Mouse (Mus musculus): Measurements from ENCODE around the gene Ndufaf5. TPM values are rescaled to one million over a fixed set of nuclear protein-coding genes. Genes with fewer than 3 reads are reported as not detected.
"Not testable (repeated sequence)": the region's sequence is repeated elsewhere in the genome, so short reads cannot be mapped to it uniquely, and the experiment has no call there.

The Ndufaf5 gene
- 23.1 and 25.3 TPM in 2 replicates for polyA plus RNA-seq (2014; fragmentation: Nextera tagmentation; extraction: Ambion mirVana)

- ATAC-seq (ENCODE audit: insufficient number of reproducible peaks, insufficient read depth, low FRiP score, low read depth), result peak; percentile 97
- under 1% methylated on average over 43 of the region's 43 CpGs for WGBS
- Histone ChIP-seq H3K4me3 (ENCODE audit: low read depth, low read length) (peak within 1 kb of the TSS; percentile 79), H3K4me1 (ENCODE audit: control insufficient read depth, insufficient read depth, low read length) (peaks cover 9% of the 10 kb centered on the region), H3K27ac (ENCODE audit: low read length) (peak within 1 kb of the TSS; percentile 78), H3K4me2 (replicated peaks; ENCODE audit: low read depth, low read length) (peak within 1 kb of the TSS; percentile 60), H3K9me3 (ENCODE audit: control insufficient read depth, low read depth, low read length) (no peaks in the 10 kb centered on the region), H3K36me3 (ENCODE audit: control insufficient read depth, insufficient read depth, low read length) (peaks cover 14% of the 10 kb centered on the region; the same call in 1 of the 2 replicates), H3K27me3 (ENCODE audit: control insufficient read depth, insufficient read depth, low read length) (no peaks in the 10 kb centered on the region), H3K9ac (replicated peaks; ENCODE audit: low read depth, low read length) (peak within 1 kb of the TSS; percentile 84)
These were observed at the start of gene Ndufaf5, which contains the start of gene Esf1 for GRCm38 (mm10) chr2:140170127-140170802. Gene Ndufaf5 (plus strand): TSS chr2:140170649. Gene Esf1 (minus strand): TSS chr2:140170564.

- ATAC-seq (ENCODE audit: insufficient number of reproducible peaks, insufficient read depth, low FRiP score, low read depth), result no peak
- WGBS, result 87% methylated on average over 2 of the region's 2 CpGs
- H3K4me3 ChIP-seq (ENCODE audit: low read depth, low read length), result no peak overlapping the region
- no peaks in the 10 kb centered on the region for H3K9me3 ChIP-seq (ENCODE audit: control insufficient read depth, low read depth, low read length)
- H3K4me2 ChIP-seq (replicated peaks; ENCODE audit: low read depth, low read length), result no peak overlapping the region
- no peaks in the 10 kb centered on the region for H3K27me3 ChIP-seq (ENCODE audit: control insufficient read depth, insufficient read depth, low read length)
- H3K4me1 ChIP-seq (ENCODE audit: control insufficient read depth, insufficient read depth, low read length), result no peaks in the 10 kb centered on the region
- peaks cover 37% of the 10 kb centered on the region for H3K36me3 ChIP-seq (ENCODE audit: control insufficient read depth, insufficient read depth, low read length)
- no peak overlapping the region for H3K9ac ChIP-seq (replicated peaks; ENCODE audit: low read depth, low read length)
- no peak overlapping the region for H3K27ac ChIP-seq (ENCODE audit: low read length)
These were observed 44.9 kb upstream of the Ndufaf5 start for GRCm38 (mm10) chr2:140125516-140125915.

- not testable (repeated sequence) for H3K27ac ChIP-seq (ENCODE audit: low read length); H3K4me3 ChIP-seq (ENCODE audit: low read depth, low read length); H3K4me1 ChIP-seq (ENCODE audit: control insufficient read depth, insufficient read depth, low read length); H3K27me3 ChIP-seq (ENCODE audit: control insufficient read depth, insufficient read depth, low read length); H3K9me3 ChIP-seq (ENCODE audit: control insufficient read depth, low read depth, low read length); ATAC-seq (ENCODE audit: insufficient number of reproducible peaks, insufficient read depth, low FRiP score, low read depth); H3K4me2 ChIP-seq (replicated peaks; ENCODE audit: low read depth, low read length); H3K9ac ChIP-seq (replicated peaks; ENCODE audit: low read depth, low read length)
- WGBS, result 91% methylated on average over 4 of the region's 4 CpGs
- H3K36me3 ChIP-seq (ENCODE audit: control insufficient read depth, insufficient read depth, low read length), result peaks cover 36% of the 10 kb centered on the region
These were observed 18.7 kb upstream of the Ndufaf5 start, which contains the start of gene Gm17374 for GRCm38 (mm10) chr2:140151743-140152142. Gene Gm17374 (plus strand): TSS chr2:140152043.

- no peak overlapping the region for H3K4me2 ChIP-seq (replicated peaks; ENCODE audit: low read depth, low read length)
- no peaks in the 10 kb centered on the region for H3K27me3 ChIP-seq (ENCODE audit: control insufficient read depth, insufficient read depth, low read length)
- WGBS, result 83% methylated on average over 3 of the region's 3 CpGs
- H3K27ac ChIP-seq (ENCODE audit: low read length), result no peak overlapping the region
- H3K4me1 ChIP-seq (ENCODE audit: control insufficient read depth, insufficient read depth, low read length), result no peaks in the 10 kb centered on the region
- H3K4me3 ChIP-seq (ENCODE audit: low read depth, low read length), result no peak overlapping the region
- no peak for ATAC-seq (ENCODE audit: insufficient number of reproducible peaks, insufficient read depth, low FRiP score, low read depth)
- H3K9ac ChIP-seq (replicated peaks; ENCODE audit: low read depth, low read length), result no peak overlapping the region
- H3K36me3 ChIP-seq (ENCODE audit: control insufficient read depth, insufficient read depth, low read length), result peaks cover 36% of the 10 kb centered on the region
- no peaks in the 10 kb centered on the region for H3K9me3 ChIP-seq (ENCODE audit: control insufficient read depth, low read depth, low read length)
These were observed 11.2 kb upstream of the Ndufaf5 start for GRCm38 (mm10) chr2:140159186-140159730.

- no peaks in the 10 kb centered on the region for H3K4me1 ChIP-seq (ENCODE audit: control insufficient read depth, insufficient read depth, low read length)
- 93% methylated on average over 5 of the region's 5 CpGs for WGBS
- peaks cover 27% of the 10 kb centered on the region; the same call in 1 of the 2 replicates for H3K36me3 ChIP-seq (ENCODE audit: control insufficient read depth, insufficient read depth, low read length)
- H3K4me2 ChIP-seq (replicated peaks; ENCODE audit: low read depth, low read length), result no peak overlapping the region
- ATAC-seq (ENCODE audit: insufficient number of reproducible peaks, insufficient read depth, low FRiP score, low read depth), result no peak
- no peaks in the 10 kb centered on the region for H3K27me3 ChIP-seq (ENCODE audit: control insufficient read depth, insufficient read depth, low read length)
- H3K27ac ChIP-seq (ENCODE audit: low read length), result no peak overlapping the region
- no peak overlapping the region for H3K9ac ChIP-seq (replicated peaks; ENCODE audit: low read depth, low read length)
- no peak overlapping the region for H3K4me3 ChIP-seq (ENCODE audit: low read depth, low read length)
- H3K9me3 ChIP-seq (ENCODE audit: control insufficient read depth, low read depth, low read length), result no peaks in the 10 kb centered on the region
These were observed 7.0 kb upstream of the Ndufaf5 start for GRCm38 (mm10) chr2:140163351-140163854.

GRCm38 (mm10) chr2:140169057-140169456 is 1.4 kb upstream of the Ndufaf5 start:
- peaks cover 9% of the 10 kb centered on the region for H3K4me1 ChIP-seq (ENCODE audit: control insufficient read depth, insufficient read depth, low read length)
- H3K4me2 ChIP-seq (replicated peaks; ENCODE audit: low read depth, low read length), result no peak overlapping the region
- peaks cover 15% of the 10 kb centered on the region; the same call in 1 of the 2 replicates for H3K36me3 ChIP-seq (ENCODE audit: control insufficient read depth, insufficient read depth, low read length)
- H3K27ac ChIP-seq (ENCODE audit: low read length), result no peak overlapping the region
- H3K27me3 ChIP-seq (ENCODE audit: control insufficient read depth, insufficient read depth, low read length), result no peaks in the 10 kb centered on the region
- H3K9ac ChIP-seq (replicated peaks; ENCODE audit: low read depth, low read length), result no peak overlapping the region
- no peaks in the 10 kb centered on the region for H3K9me3 ChIP-seq (ENCODE audit: control insufficient read depth, low read depth, low read length)
- H3K4me3 ChIP-seq (ENCODE audit: low read depth, low read length), result no peak overlapping the region
- no peak for ATAC-seq (ENCODE audit: insufficient number of reproducible peaks, insufficient read depth, low FRiP score, low read depth)
- 79% methylated on average over 1 of the region's 1 CpGs for WGBS

- peak overlapping the region; percentile 79 for H3K4me3 ChIP-seq (ENCODE audit: low read depth, low read length)
- no peaks in the 10 kb centered on the region for H3K9me3 ChIP-seq (ENCODE audit: control insufficient read depth, low read depth, low read length)
- H3K36me3 ChIP-seq (ENCODE audit: control insufficient read depth, insufficient read depth, low read length), result peaks cover 14% of the 10 kb centered on the region; the same call in 1 of the 2 replicates
- 7% methylated on average over 28 of the region's 28 CpGs for WGBS
- H3K27me3 ChIP-seq (ENCODE audit: control insufficient read depth, insufficient read depth, low read length), result no peaks in the 10 kb centered on the region
- H3K4me1 ChIP-seq (ENCODE audit: control insufficient read depth, insufficient read depth, low read length), result peaks cover 9% of the 10 kb centered on the region
- H3K27ac ChIP-seq (ENCODE audit: low read length), result peak overlapping the region; percentile 78
- H3K9ac ChIP-seq (replicated peaks; ENCODE audit: low read depth, low read length), result peak overlapping the region; percentile 84
- peak overlapping the region; percentile 60 for H3K4me2 ChIP-seq (replicated peaks; ENCODE audit: low read depth, low read length)
- ATAC-seq (ENCODE audit: insufficient number of reproducible peaks, insufficient read depth, low FRiP score, low read depth), result peak; percentile 90
These were observed 529 bp downstream of the Ndufaf5 start for GRCm38 (mm10) chr2:140170803-140171553.

GRCm38 (mm10) chr2:140185685-140186210 is 15.3 kb downstream of the Ndufaf5 start:
- not testable (repeated sequence) for H3K9me3 ChIP-seq (ENCODE audit: control insufficient read depth, low read depth, low read length); H3K9ac ChIP-seq (replicated peaks; ENCODE audit: low read depth, low read length); ATAC-seq (ENCODE audit: insufficient number of reproducible peaks, insufficient read depth, low FRiP score, low read depth); H3K4me2 ChIP-seq (replicated peaks; ENCODE audit: low read depth, low read length); H3K27me3 ChIP-seq (ENCODE audit: control insufficient read depth, insufficient read depth, low read length); H3K4me3 ChIP-seq (ENCODE audit: low read depth, low read length); H3K27ac ChIP-seq (ENCODE audit: low read length); H3K4me1 ChIP-seq (ENCODE audit: control insufficient read depth, insufficient read depth, low read length)
- peaks cover 13% of the 10 kb centered on the region for H3K36me3 ChIP-seq (ENCODE audit: control insufficient read depth, insufficient read depth, low read length)
- 94% methylated on average over 3 of the region's 3 CpGs for WGBS

All from stomach, embryonic 14.5 days (tissue).